Mouse (Mus musculus) monocyte, adult 5-6 weeks (primary cell): ENCODE results near the gene Ptprh. TPM values are rescaled to one million over a fixed set of nuclear protein-coding genes. Genes with fewer than 3 reads are reported as not detected.

Experiments
- ATAC-seq: fragments of 153-309, 156-312 bp; replicated peaks from 2 replicates; pipeline ENCODE4 v1.8.0; 2017; ENCODE audit warnings: mild to moderate bottlenecking; ENCODE audit not compliant: low TSS enrichment, insufficient number of reproducible peaks, severe bottlenecking, poor library complexity, low FRiP score
- total RNA-seq: library from RNA; stranded (forward); fragments of 200-1000, 200-491, 200-594 nt; gene quantifications from 3 replicates; pipeline ENCODE4 v1.2.3, GENCODE M21; 2017

Ptprh gene
- total RNA-seq, 1 experiment from 2014 or later = not detected

- no peak for ATAC-seq
These were observed 8.5 kb upstream of the Ptprh start for GRCm38 (mm10) chr7:4612386-4612785.

DNA sequence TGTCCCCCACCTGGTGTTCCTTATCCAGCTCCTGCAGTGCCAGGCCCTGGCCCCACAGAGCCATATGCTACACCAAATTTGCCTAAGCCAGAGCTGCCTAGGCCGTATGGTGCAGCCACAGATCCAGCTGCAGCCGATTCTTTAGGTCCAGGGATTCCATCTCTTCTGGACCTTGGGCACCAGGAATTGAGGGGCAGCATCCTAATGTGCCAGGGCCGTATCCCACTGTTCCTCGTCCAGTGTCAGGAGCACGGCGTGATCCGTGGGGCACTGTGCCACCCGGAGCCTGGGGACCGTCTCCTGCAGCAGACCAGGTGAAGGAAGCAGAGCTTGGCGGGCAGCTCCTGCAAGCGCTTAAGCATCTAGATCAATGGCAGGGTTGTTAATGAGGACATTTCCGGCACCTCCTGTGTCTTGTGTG is 8.1 kb upstream of the Ptprh start:
- ATAC-seq = no peak

GRCm38 (mm10) chr7:4611511-4611910 is 7.7 kb upstream of the Ptprh start:
- no peak for ATAC-seq

DNA sequence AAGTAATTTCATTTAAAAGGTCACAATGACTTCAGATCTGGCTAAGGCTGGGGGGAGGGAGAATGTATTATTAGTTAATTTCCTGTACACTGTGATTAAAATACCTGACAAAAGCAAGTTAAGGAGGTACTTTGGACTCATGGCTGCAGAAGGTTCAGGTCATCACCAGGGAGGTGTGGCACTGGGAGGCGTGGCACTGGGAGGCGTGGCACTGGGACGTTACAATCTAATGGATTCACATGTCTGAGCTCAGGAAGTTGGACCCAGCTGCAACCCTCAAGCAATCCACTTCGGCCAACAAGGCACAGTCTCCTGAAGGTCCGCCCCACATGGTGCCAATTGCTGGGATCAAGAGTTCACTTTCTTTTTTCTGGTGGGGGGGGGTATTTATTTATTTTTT is 4.2 kb upstream of the Ptprh start:
- no peak for ATAC-seq

DNA sequence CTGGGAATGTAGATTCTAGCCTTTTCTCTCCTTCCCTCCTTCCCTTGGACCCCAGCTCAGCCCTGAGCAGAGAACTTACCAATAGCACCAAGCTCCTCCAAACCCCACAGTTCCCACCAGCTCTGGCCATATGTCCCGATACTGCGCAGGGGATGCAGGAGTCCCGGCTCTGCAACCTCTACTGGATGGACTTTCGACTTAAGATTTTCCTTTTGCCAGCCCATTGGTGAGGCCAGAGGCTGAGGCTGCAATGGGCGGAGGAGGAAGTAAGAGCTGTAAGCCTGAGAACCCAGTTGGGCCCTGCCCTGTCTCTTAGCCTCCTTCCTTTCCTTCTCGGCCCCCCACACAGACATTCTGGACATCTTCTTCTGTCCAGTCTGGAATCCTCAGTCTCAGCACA is 872 bp downstream of the Ptprh start:
- ATAC-seq = no peak

DNA sequence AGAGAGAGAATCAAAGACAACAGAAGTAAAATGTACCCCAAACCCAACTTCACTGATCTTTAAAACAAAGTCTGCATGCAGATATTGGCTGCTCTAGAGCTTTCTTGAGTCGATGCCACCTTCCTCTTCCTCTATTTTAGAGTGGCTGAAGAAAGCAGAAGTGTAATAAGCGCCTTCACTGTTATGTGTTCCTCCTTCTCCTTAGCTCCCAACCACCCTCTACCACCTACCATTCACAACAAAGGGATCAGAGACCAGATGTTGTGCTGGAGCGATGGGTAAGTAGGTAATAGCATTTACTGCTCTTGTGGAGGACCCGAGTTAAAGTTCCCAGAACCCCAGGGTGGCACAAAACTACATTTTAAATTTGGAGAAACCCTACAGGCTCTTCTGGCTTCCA is 6.8 kb downstream of the Ptprh start:
- ATAC-seq = peak; percentile 53

DNA sequence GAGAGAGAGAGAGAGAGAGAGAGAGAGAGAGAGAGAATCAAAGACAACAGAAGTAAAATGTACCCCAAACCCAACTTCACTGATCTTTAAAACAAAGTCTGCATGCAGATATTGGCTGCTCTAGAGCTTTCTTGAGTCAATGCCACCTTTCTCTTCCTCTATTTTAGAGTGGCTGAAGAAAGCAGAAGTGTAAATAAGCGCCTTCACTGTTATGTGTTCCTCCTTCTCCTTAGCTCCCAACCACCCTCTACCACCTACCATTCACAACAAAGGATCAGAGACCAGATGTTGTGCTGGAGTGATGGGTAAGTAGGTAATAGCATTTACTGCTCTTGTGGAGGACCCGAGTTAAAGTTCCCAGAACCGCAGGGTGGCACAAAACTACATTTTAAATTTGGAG is 22.4 kb downstream of the Ptprh start:
- ATAC-seq = peak; percentile 75

DNA sequence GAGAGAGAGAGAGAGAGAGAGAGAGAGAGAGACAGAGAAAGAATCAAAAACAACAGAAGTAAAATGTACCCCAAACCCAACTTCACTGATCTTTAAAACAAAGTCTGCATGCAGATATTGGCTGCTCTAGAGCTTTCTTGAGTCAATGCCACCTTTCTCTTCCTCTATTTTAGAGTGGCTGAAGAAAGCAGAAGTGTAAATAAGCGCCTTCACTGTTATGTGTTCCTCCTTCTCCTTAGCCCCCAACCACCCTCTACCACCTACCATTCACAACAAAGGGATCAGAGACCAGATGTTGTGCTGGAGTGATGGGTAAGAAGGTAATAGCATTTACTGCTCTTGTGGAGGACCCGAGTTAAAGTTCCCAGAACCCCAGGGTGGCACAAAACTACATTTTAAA is 31.5 kb downstream of the Ptprh start:
- ATAC-seq = peak; percentile 70

- ATAC-seq = no peak
These were observed 41.2 kb downstream of the Ptprh start for GRCm38 (mm10) chr7:4562660-4563059.

GRCm38 (mm10) chr7:4557167-4557560 is 46.7 kb downstream of the Ptprh start:
- no peak for ATAC-seq

DNA sequence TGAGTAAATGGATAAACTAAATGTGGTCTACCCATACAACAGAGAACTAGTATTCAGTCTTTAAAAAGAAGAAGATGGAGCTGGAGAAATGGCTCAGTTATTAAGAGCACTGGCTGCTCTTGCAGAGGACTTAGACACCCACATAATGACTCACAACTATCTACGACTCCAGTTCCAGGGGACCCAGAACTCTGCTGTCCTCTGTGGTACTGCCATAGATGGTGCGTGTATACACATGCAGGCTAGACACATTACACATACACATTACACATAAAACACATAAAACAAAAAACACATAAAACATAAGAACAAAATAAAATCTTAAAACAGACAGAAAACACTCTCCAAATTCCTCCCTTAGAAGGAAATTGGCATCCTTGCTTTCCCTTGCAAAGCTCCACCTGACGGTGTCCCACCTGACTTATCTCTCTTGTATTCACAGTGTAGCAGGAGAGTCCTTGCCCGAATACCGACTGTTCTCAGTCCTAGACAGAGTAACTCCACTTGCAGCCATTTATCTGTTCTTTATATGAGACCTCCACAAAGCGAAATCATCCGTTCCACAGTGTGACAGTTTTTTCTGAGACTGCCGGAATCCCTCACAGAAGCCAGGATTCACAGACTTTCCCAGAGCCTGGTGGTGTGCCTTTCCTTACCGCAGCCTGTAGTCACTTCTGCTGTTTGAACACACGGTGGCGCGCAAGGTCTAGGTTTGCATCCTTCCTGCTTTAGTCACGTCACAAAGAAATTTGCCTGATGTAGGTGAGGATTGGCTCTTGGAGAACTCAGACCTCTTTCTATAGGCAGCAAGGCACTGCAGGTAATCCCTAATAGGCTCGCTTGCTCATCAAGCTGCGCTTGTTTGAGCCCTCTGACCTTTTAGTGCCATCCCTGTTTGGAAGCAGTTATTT is 47.3 kb downstream of the Ptprh start:
- peak; percentile 96 for ATAC-seq

- no peak for ATAC-seq
These were observed 56.6 kb downstream of the Ptprh start, which contains the start of gene Syt5 for GRCm38 (mm10) chr7:4547221-4547641. Gene Syt5 (minus strand): TSS chr7:4547541.

- no peak for ATAC-seq
These were observed 57.2 kb downstream of the Ptprh start for GRCm38 (mm10) chr7:4546591-4547131.

DNA sequence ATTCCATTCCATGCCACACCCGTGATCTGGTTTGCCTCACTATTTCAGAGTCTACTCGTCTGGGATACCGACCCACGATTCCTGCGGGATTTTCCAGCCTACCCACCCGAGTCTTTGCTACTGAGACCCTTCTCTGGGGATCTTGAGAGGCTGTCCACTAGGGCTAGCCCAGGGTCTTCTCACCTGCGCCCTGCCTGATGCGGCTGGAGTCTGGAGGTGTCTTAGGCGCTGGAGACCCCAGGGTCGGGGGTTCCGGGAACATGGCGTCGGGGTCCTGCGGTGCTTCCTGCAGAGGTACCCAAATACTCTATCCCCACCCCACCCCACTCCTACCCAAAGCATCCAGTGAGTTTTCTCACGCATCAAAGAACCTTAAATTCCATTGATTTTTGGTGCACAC is 57.8 kb downstream of the Ptprh start:
- ATAC-seq = no peak

- no peak for ATAC-seq
These were observed 61.8 kb downstream of the Ptprh start for GRCm38 (mm10) chr7:4542013-4542412.

DNA sequence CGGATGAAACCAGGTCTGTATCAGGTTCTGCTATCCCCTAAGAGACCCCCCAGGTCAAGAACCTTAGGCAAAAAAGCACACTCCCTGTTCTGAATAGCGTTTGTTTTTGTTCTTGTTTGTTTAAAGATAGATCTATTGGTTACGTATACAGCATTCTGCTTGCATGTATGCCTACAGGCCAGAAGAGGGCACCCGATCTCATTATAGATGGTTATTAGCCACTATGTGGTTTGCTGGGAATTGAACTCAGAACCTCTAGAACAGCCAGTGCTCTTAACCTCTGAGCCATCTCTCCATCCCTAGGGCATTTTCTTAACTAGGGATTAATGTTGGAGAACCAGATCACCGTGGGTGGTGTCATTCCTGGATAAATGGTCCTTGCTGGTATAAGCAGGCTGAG is 62.5 kb downstream of the Ptprh start:
- no peak for ATAC-seq

- ATAC-seq = no peak
These were observed 64.8 kb downstream of the Ptprh start for GRCm38 (mm10) chr7:4539019-4539418.

GRCm38 (mm10) chr7:4537181-4537580 is 66.7 kb downstream of the Ptprh start:
- ATAC-seq = no peak

DNA sequence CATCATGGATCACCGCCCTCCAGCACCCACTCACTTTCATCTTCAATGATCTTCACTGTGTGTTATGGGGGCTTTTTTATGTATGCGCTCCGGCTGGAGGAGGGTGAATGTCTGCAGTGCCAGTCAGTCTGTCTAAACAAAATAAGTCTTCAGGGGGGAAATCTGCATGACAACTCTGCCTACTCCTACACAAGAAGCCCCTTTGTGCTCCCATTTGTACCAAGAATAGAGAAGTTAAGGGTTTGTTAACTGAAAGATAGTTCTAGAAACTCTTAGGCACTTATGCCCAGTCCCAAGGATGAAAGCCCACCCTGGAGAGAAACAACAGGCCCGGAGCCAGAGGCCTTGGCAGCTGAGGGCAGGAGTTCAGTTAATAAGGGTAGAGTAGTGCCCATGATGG is 67.5 kb downstream of the Ptprh start:
- no peak for ATAC-seq

- ATAC-seq = peak; percentile 70
These were observed 71.7 kb downstream of the Ptprh start, which contains the start of gene Dnaaf3 for GRCm38 (mm10) chr7:4532005-4532729. Gene Dnaaf3 (minus strand): TSS chr7:4532453.
